Mouse (Mus musculus): Measurements from ENCODE around the gene Pitpna. TPM values are rescaled to one million over a fixed set of nuclear protein-coding genes. Genes with fewer than 3 reads are reported as not detected.
"Not testable (repeated sequence)": the region's sequence is repeated elsewhere in the genome, so short reads cannot be mapped to it uniquely, and the experiment has no call there.

Gene Pitpna
- total RNA-seq, 2 experiments from 2014 or later: 130 to 139 TPM

- DNase-seq: no peak
These were observed 516 bp downstream of the Pitpna start for GRCm38 (mm10) chr11:75588285-75588941.

GRCm38 (mm10) chr11:75592612-75593011, 4.7 kb downstream of the Pitpna start:
- no peak for DNase-seq

GRCm38 (mm10) chr11:75594431-75594830, 6.5 kb downstream of the Pitpna start:
- no peak for DNase-seq

GRCm38 (mm10) chr11:75595404-75595803, 7.5 kb downstream of the Pitpna start:
- DNase-seq: no peak

- DNase-seq: peak; percentile 40
These were observed 7.9 kb downstream of the Pitpna start for GRCm38 (mm10) chr11:75595816-75596215.

- peak; percentile 74 for DNase-seq
These were observed 8.9 kb downstream of the Pitpna start for GRCm38 (mm10) chr11:75596726-75597255.

- DNase-seq: no peak
These were observed 10.1 kb downstream of the Pitpna start for GRCm38 (mm10) chr11:75598004-75598403.

- not testable (repeated sequence) for DNase-seq
These were observed 11.9 kb downstream of the Pitpna start for GRCm38 (mm10) chr11:75599802-75600201.

- no peak for DNase-seq
These were observed 16.9 kb downstream of the Pitpna start for GRCm38 (mm10) chr11:75604826-75605225.

GRCm38 (mm10) chr11:75605318-75605717, 17.4 kb downstream of the Pitpna start:
- no peak for DNase-seq

- no peak for DNase-seq
These were observed 20.9 kb downstream of the Pitpna start for GRCm38 (mm10) chr11:75608776-75609175.

- no peak for DNase-seq
These were observed 22.1 kb downstream of the Pitpna start for GRCm38 (mm10) chr11:75610021-75610420.

- DNase-seq: no peak
These were observed 26.9 kb downstream of the Pitpna start for GRCm38 (mm10) chr11:75614769-75615168.

- DNase-seq: no peak
These were observed 27.7 kb downstream of the Pitpna start for GRCm38 (mm10) chr11:75615556-75615955.

GRCm38 (mm10) chr11:75619133-75619532, 31.2 kb downstream of the Pitpna start:
- DNase-seq: no peak

GRCm38 (mm10) chr11:75620136-75620780, 32.4 kb downstream of the Pitpna start:
- DNase-seq: peak; percentile 83

- no peak for DNase-seq
These were observed 33.5 kb downstream of the Pitpna start for GRCm38 (mm10) chr11:75621426-75621825.

GRCm38 (mm10) chr11:75622588-75623329, 34.9 kb downstream of the Pitpna start:
- no peak for DNase-seq

- DNase-seq: no peak
These were observed 36.2 kb downstream of the Pitpna start for GRCm38 (mm10) chr11:75624102-75624554.

GRCm38 (mm10) chr11:75625820-75626219, 37.9 kb downstream of the Pitpna start:
- DNase-seq: peak; percentile 57

GRCm38 (mm10) chr11:75630098-75630497, 42.2 kb downstream of the Pitpna start:
- DNase-seq: no peak

GRCm38 (mm10) chr11:75630645-75631229, 42.8 kb downstream of the Pitpna start, which contains the start of gene Inpp5k:
Gene Inpp5k (plus strand): TSS chr11:75630988.
- DNase-seq: peak; percentile 96
